Mouse (Mus musculus): ENCODE data around the gene Rab5b.

Gene Rab5b

GRCm38 (mm10) chr10:128697072-128697725 lies 1.1 kb upstream of the Rab5b start:
- DNase-seq, result no peak

- no peak for DNase-seq
These were observed 563 bp downstream of the Rab5b start for GRCm38 (mm10) chr10:128695411-128695991.

- no peak for DNase-seq
These were observed 21.5 kb downstream of the Rab5b start for GRCm38 (mm10) chr10:128674469-128675008.

GRCm38 (mm10) chr10:128673763-128674468 lies 22.1 kb downstream of the Rab5b start, which contains the start of gene Suox:
TSS of gene Suox (minus strand) at chr10:128674073.
- DNase-seq, result peak; percentile 83

- no peak for DNase-seq
These were observed 24.9 kb downstream of the Rab5b start for GRCm38 (mm10) chr10:128671148-128671547.

- peak; percentile 64 for DNase-seq
These were observed 27.0 kb downstream of the Rab5b start for GRCm38 (mm10) chr10:128668790-128669672.

- DNase-seq, result no peak
These were observed 30.3 kb downstream of the Rab5b start for GRCm38 (mm10) chr10:128665806-128666205.

- no peak for DNase-seq
These were observed 30.8 kb downstream of the Rab5b start for GRCm38 (mm10) chr10:128665307-128665706.

- DNase-seq, result no peak
These were observed 31.3 kb downstream of the Rab5b start for GRCm38 (mm10) chr10:128664808-128665207.

GRCm38 (mm10) chr10:128663441-128664220 lies 32.4 kb downstream of the Rab5b start:
- no peak for DNase-seq

GRCm38 (mm10) chr10:128662465-128662864 lies 33.6 kb downstream of the Rab5b start:
- no peak for DNase-seq

- no peak for DNase-seq
These were observed 36.6 kb downstream of the Rab5b start for GRCm38 (mm10) chr10:128659490-128659889.

- no peak for DNase-seq
These were observed 38.2 kb downstream of the Rab5b start for GRCm38 (mm10) chr10:128657844-128658243.

GRCm38 (mm10) chr10:128656731-128657130 lies 39.3 kb downstream of the Rab5b start:
- DNase-seq, result no peak

GRCm38 (mm10) chr10:128655254-128655653 lies 40.8 kb downstream of the Rab5b start:
- DNase-seq, result no peak

- DNase-seq, result no peak
These were observed 42.2 kb downstream of the Rab5b start for GRCm38 (mm10) chr10:128653866-128654265.

- DNase-seq, result peak; percentile 75
These were observed 49.6 kb downstream of the Rab5b start for GRCm38 (mm10) chr10:128646139-128647089.

- peak; percentile 64 for DNase-seq
These were observed 50.7 kb downstream of the Rab5b start, which contains the start of gene Ikzf4 for GRCm38 (mm10) chr10:128645111-128646011. TSS of gene Ikzf4 (minus strand) at chr10:128645991.

GRCm38 (mm10) chr10:128642749-128643148 lies 53.3 kb downstream of the Rab5b start:
- no peak for DNase-seq

All from right cerebral cortex, postnatal 4 days (tissue).